Mouse (Mus musculus) kidney, postnatal 4 days (tissue): Measurements from ENCODE around the gene Dip2b.

ENCODE experiments used
- DNase-seq, 2 experiments: peaks; one replicate each; pipeline ENCODE4 v3.0.0; 2021; ENCODE audit warnings: mixed read lengths in 2 of 2

Gene Dip2b

GRCm38 (mm10) chr15:100140428-100140827 is 102.0 kb downstream of the Dip2b start:
- DNase-seq: no peak

DNA sequence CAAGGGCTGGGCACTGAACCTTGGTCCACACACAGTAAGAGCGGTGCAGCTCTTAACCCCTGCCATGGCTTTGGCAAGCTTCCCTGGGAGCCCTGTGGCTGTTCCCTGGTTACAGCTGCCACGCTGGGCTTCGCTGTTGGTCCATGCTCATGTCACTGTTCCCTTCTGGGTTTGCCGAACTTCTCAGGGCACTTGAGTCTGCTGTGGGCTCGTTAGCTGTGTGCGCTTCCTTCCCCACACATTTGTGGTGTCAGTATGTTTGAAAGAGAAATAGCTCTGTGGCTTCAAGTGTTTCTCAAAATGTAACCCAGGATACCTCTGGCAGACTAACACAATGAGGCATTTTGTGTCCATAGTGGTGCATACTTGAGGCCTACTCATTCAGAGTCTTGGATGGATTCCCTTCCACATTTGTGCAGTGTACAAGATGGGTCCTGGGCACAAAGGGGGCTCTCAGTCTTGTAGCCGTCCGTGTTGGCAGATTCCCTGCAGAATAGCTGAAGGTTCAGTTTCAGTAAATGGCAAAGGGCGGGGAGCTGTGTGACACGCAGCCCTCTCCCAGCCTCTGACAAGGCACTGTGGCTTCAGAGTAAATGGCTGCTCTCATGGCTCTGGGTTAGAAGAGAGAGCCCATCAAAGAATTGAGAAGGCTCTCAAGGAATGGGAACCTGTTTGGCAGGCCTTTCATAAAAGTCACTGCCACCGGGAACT is 104.8 kb downstream of the Dip2b start:
- no peak for DNase-seq

GRCm38 (mm10) chr15:100144854-100145824 is 106.7 kb downstream of the Dip2b start:
- DNase-seq: peak in 1 of 2 experiments; percentile 19

GRCm38 (mm10) chr15:100145917-100146316 is 107.5 kb downstream of the Dip2b start:
- DNase-seq: no peak

DNA sequence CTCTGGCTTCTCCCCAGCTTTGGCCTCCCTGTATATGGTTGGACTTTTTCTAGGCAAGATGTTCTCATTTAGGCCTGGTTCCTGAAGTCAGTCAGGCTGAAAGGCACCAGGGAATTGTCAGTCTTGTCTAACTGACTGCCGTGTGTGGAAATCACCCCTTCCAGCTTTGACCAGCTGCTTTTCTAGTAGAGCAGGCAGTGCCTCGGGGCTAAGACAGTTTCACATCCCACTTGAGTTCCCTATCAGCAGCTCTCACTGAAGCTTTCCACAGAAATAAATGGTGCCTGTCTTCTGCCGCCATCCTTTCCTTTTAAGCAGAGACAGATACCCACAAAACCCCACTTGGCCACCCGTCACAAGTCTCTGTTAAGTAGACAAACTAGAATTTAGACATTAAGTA is 112.1 kb downstream of the Dip2b start:
- no peak for DNase-seq

DNA sequence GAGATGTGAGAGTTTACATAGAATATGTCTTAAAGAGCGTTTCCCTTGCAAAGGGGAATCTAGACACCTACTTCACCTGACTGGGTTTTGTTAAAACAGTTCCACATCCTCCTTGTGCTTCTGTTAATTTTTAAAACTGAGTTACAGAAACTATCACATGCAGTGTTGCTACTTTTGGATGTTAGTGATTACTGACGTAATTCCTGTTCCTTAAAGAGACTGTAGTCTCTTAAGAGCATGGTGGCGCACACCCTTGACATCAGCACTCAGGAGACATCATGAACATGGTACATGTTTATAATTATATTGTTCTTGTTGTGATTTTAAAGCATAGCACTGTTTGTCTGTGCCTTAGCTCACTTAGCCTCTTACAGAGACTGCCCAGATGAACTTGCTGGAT is 113.9 kb downstream of the Dip2b start:
- DNase-seq: no peak

DNA sequence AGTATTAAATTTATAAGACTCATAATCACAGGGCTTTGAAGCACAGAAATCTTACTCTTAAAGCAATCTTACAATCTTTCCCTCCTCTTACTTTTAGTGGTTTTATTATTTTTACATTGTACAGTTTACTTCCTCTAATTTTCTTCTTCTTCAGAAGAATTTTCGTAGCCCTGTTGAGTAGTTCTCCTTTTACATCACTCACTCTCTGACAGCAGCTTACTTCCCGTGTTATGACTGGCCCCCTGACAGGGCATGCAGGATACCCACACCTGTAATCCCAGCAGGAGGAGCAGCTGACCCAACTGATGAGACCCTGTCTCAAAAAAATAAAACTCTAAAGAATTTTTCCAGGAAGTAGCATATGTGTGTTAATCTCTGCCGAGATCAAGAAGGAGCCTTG is 114.6 kb downstream of the Dip2b start:
- DNase-seq: no peak

DNA sequence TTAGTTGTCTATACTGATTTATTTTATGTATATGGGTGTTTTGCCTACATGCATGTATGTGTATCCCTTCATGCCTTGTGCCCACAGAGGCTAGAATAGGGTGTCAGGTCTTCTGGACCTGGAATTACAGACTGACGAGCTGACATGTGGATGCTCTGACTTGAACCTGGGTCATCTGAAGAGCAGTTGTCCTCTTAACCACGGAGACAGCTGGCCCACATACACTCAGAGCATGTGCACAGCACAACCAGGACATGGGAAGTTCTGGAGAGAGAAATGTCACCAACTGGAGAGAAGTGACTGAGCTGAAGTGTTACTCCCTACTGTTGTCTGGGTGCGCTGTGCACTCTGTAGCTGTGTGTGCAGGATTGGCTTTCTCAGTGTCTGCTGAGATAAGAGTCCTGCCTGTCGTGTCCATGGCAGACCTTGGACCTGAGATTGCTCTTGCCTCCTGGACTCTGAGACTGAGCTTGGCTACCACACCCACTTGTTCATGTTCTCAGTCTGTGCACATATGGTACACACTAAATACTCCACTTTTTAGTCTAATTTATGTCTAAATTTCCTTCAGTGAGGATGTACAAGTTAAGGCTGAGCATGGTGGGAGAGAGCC is 117.7 kb downstream of the Dip2b start:
- DNase-seq: no peak

- no peak for DNase-seq
Measured at GRCm38 (mm10) chr15:100156781-100157470, 118.5 kb downstream of the Dip2b start.

- DNase-seq: no peak
Measured at GRCm38 (mm10) chr15:100158985-100159384, 120.5 kb downstream of the Dip2b start.

- no peak for DNase-seq
Measured at GRCm38 (mm10) chr15:100161747-100162280, 123.3 kb downstream of the Dip2b start.

DNA sequence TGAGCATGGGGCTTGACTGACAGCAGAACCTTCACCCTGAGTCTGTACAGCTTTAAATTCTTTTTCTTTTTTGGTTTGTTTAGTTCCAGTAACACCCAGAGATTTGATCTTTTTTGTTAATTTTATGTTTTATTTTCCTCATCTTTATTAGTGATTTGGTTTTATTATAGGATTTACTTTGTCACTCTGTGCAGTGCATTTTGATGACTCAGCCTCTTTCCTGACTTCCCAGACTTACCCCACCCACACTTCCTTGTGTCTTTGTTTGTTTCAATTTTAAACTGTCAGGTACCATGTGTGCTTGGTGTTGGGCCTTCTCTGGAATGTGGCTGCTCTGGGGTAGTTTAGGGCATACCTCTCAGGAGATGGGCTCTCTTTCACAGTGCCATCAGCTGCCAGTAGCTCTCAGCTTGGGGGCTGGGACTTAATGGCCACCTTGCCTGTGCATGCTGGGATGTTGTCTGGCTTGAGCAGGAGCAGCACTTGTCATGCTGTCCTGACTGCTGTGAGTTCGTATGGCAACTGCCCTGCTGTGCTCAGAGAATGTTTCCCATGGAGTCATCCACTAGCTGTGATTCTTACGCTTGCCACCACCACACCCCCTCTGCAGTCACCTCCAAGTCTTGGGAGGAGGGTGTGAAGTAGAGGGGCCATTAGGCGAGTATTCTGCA is 125.1 kb downstream of the Dip2b start:
- DNase-seq: no peak

- no peak for DNase-seq
Measured at GRCm38 (mm10) chr15:100166464-100166863, 128.0 kb downstream of the Dip2b start.

- DNase-seq: peak; percentile 44 to 57
Measured at GRCm38 (mm10) chr15:100167791-100168190, 129.3 kb downstream of the Dip2b start.

- peak; percentile 26 to 42 for DNase-seq
Measured at GRCm38 (mm10) chr15:100168191-100168606, 129.7 kb downstream of the Dip2b start.

GRCm38 (mm10) chr15:100175176-100175575 is 136.7 kb downstream of the Dip2b start:
- no peak for DNase-seq

DNA sequence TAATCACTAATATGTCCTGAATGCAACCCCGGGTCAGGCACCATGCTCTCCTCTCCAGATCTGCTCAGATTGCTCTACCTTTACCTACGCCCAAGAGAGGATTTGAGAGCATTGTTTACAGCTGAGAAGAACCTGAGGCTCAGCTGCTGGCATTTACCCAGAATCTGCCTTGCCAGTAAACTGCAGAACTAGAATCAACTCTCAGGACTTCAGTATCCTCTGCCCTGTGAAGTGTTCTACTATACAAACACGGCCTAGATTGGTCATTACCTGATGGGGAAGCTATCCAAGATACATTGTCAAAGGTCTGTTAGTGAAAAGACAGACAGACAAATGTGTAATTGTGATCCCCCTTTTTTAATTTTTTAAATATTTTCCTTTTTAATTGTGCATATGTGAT is 138.7 kb downstream of the Dip2b start:
- no peak for DNase-seq

DNA sequence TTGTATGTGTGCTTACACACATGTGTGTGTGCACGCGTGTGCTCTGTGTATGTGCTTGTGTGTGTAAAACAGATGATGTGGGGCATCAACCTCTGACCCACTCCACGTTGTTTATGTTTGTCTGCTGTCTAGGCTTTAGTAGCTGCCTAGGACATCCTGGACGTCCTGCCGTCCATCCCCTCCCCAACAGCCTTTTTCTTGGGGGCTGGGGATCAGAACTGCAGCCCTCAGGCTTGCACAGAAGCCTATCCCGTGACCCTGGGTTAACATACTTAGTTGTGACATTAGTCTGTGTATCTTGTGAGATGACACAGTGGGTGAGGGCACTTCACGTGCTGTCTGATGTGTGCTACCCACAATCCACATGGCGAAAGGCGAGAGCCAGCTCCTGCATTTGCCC is 139.1 kb downstream of the Dip2b start:
- no peak for DNase-seq

DNA sequence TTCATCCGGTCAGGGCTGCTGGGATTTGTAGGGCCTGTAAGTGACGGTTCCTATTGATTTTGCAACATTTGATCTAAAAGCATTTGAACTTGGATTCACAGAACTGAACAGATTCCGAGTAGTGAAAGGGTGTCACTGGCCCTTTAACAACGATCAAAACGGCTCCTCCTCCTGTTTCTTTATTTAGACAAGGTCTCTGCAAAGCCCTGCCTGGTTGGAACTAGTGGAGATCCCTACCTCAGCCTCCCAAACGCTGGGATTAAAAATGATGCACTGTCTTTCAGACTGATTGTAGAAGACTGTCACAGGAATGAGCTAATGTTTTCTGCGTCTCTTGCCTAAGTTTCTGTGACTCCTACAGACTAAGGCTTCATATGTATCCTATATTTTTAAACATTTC is 140.0 kb downstream of the Dip2b start:
- DNase-seq: no peak

GRCm38 (mm10) chr15:100179685-100180084 is 141.2 kb downstream of the Dip2b start:
- DNase-seq: no peak

GRCm38 (mm10) chr15:100180221-100180620 is 141.8 kb downstream of the Dip2b start:
- DNase-seq: no peak

DNA sequence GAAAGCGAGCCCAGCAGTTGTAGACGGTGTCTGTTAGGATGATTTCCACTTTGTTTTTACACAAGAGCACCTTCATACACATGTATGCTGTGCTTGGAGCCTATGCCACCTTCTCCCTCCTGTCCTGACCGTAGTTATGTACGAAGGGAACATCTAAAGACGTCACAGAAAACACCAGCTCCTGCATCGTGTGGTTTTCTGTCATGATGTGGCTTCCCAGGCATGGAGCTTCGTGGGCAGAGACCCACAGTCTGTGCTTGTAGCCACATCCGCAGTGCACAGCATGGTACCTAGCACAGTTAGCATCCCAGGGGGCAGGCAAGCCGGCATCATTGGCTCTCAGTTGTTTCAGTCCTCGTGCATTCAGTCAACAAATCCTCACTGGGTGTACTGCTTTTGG is 143.4 kb downstream of the Dip2b start:
- no peak for DNase-seq
